Mouse (Mus musculus): ENCODE results near the gene Nf1. TPM values are rescaled to one million over a fixed set of nuclear protein-coding genes. Genes with fewer than 3 reads are reported as not detected.

Nf1 gene
- polyA plus RNA-seq, 1 experiment from 2014 or later = 6.3 TPM

DNA sequence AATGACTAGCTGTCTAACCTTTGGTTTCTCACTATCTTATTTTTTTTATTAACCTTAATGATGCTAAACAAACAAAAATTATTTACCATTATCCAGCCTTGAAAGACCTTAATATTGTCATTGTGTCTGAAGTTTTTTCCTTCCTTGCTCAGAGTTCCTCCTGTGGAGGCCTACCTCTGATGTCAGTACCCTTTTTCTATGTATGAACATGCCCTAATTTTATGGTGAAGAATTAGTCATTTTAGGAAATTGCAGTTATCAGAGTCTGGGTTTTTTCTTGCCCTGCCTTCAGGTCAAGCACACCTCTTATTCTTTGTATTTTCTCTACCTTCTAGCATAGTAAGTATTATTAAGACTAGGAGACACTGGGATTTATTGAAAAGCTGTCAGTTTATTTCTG lies 145.2 kb downstream of the Nf1 start:
- Histone ChIP-seq H3K27ac (no peak overlapping the region), H3K27me3 (no peaks in the 10 kb centered on the region)
- ATAC-seq (ENCODE audit: borderline replicate concordance, extremely low read depth, low FRiP score, low TSS enrichment) = no peak

DNA sequence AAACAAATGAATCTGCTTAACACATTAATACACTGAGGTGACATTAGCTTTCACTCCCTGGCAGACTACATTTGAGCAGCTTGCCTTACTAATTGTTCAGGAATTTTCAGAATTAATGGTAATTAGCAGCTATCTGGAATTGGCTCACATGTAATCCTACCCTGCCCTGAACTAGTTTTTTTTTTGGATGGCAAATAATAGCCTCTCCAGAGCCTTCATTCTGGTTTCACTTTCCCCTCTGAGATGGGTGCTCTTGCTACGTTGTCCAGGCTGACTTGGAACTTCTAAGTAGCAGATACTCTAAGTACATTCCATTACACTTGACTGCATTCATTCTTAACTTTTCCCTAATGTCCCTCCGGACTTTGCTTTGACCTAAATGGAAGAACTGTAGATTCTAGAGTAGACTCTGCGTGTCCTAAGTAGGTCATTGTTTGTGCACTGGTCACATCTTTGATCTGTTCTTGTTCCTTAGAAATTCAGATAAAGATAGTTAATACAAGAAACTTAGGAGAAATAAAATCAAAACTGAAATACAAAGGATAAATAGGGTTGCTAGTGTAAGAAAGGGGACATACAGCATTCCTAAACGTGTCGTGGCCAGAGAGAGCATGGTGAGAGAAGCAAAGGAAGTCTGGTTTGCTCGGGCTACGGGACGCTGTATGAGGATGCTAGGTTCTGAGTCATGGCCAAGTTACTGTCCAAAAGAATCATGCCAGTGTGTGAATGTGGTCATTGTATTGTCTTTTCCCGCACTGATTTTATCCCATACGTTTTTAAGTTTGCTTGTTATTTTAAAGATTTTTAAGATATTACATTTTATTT lies 155.7 kb downstream of the Nf1 start:
- Histone ChIP-seq H3K36me3 (no peaks in the 10 kb centered on the region), H3K9me3 (no peaks in the 10 kb centered on the region), H3K9ac (no peak overlapping the region), H3K4me3 (no peak overlapping the region), H3K27me3 (no peaks in the 10 kb centered on the region), H3K4me2 (no peak overlapping the region), H3K4me1 (no peaks in the 10 kb centered on the region), H3K27ac (no peak overlapping the region)
- WGBS = 74% methylated on average over 10 of the region's 10 CpGs
- ATAC-seq (ENCODE audit: borderline replicate concordance, extremely low read depth, low FRiP score, low TSS enrichment) = no peak

More for the DNA sequence above, 145.2 kb downstream of the Nf1 start:
- Histone ChIP-seq H3K4me2 (no peak overlapping the region), H3K9ac (no peak overlapping the region), H3K36me3 (peaks cover 13% of the 10 kb centered on the region), H3K4me1 (peaks cover 7% of the 10 kb centered on the region), H3K9me3 (no peaks in the 10 kb centered on the region), H3K4me3 (no peak overlapping the region)

DNA sequence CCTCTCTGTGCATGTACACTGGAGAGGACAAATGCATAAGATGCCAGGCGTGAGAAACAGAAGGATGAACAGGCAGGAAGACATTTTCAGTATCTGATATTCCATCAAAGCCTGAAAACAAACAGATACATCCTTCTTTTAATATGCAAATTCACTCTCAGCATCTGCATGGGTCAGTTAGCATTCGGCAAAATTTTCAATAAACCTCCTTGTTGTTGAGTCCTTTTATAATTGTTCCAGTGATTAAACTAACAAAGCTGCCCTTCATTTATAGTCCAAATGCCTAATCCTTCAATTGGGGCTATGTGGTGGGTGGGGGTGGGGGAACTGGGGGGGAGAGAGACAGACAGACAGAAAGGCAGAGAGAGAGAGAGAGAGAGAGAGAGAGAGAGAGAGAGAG lies 163.4 kb downstream of the Nf1 start:
- Histone ChIP-seq H3K27me3 (no peaks in the 10 kb centered on the region), H3K9me3 (no peaks in the 10 kb centered on the region), H3K27ac (no peak overlapping the region), H3K9ac (no peak overlapping the region), H3K4me2 (no peak overlapping the region), H3K4me1 (no peaks in the 10 kb centered on the region), H3K36me3 (no peaks in the 10 kb centered on the region), H3K4me3 (no peak overlapping the region)
- 76% methylated on average over 2 of the region's 2 CpGs for WGBS
- ATAC-seq (ENCODE audit: borderline replicate concordance, extremely low read depth, low FRiP score, low TSS enrichment) = no peak

DNA sequence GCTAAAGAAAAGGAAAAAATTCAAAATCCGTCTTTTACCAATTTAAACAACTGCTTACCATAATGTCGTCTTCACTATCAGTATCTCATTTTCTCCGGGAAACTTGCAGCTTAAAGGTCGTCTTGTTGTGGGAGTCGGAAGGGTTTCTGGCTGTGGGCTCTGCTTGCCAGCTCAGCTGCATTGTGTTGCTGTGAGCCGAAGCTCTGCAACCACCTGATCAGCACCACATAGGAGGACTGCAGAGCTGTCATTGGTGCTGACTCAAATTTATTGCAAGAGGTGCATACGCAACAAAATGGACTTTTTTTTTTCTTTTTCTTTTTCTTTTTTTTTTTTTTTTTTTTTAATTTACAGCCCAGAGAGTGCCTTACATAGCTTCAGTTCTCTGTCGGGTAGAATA lies 164.4 kb downstream of the Nf1 start, which contains the start of gene Omg:
Gene Omg (minus strand): TSS at position 240 of the 400 bp plus-strand sequence.
- no peak within 1 kb of the TSS for H3K27ac ChIP-seq
- H3K9ac ChIP-seq = no peak within 1 kb of the TSS
- ATAC-seq (ENCODE audit: borderline replicate concordance, extremely low read depth, low FRiP score, low TSS enrichment) = no peak
- no peaks in the 10 kb centered on the region for H3K36me3 ChIP-seq
- H3K4me2 ChIP-seq = no peak within 1 kb of the TSS
- 57% methylated on average over 8 of the region's 8 CpGs for WGBS
- no peaks in the 10 kb centered on the region for H3K4me1 ChIP-seq
- no peak within 1 kb of the TSS for H3K4me3 ChIP-seq
- no peaks in the 10 kb centered on the region for H3K9me3 ChIP-seq
- H3K27me3 ChIP-seq = no peaks in the 10 kb centered on the region

DNA sequence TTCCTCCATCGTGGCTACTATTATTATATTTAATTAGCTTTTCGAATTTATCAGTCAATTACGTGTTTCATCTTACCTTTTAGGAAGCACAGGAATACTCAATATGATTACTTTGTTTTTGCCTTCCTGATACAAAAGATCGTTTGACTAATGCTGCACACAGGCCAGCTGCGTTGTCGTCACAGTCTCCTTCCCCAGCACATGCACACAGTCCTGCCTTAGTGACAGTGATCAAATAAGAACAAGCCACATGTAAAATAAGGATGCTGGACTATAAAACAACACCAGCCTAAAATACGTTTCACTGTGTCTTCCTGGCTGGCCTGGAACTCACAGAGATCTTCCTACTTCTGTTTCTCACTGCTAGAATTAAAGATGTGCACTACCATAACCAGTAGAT lies 165.0 kb downstream of the Nf1 start:
- no peak overlapping the region for H3K4me2 ChIP-seq
- 87% methylated on average over 7 of the region's 7 CpGs for WGBS
- ATAC-seq (ENCODE audit: borderline replicate concordance, extremely low read depth, low FRiP score, low TSS enrichment) = no peak
- no peaks in the 10 kb centered on the region for H3K9me3 ChIP-seq
- H3K4me3 ChIP-seq = no peak overlapping the region
- H3K9ac ChIP-seq = no peak overlapping the region
- H3K4me1 ChIP-seq = no peaks in the 10 kb centered on the region
- no peaks in the 10 kb centered on the region for H3K36me3 ChIP-seq
- H3K27ac ChIP-seq = no peak overlapping the region
- no peaks in the 10 kb centered on the region for H3K27me3 ChIP-seq

DNA sequence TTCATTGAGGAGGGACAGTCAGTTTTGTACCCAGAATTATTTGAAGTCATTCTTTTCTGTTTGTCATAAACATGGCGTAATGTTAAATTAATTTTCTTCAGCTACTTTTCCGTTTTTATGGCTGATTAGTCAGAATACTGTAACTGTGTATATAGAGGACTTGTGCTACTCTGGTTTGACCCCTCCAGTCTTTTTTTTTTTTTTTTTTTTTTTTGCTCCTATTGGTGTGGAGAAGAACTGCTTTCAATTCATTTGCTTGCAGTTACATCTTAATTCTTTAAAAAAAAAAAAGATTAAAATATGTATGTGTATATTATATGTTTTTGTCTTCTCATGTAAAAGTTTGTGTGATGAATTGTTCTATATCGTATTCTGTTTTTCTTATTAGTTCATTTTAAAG lies 172.5 kb downstream of the Nf1 start:
- no peaks in the 10 kb centered on the region for H3K27me3 ChIP-seq
- H3K9me3 ChIP-seq = no peaks in the 10 kb centered on the region
- 83% methylated on average over 3 of the region's 3 CpGs for WGBS
- H3K27ac ChIP-seq = no peak overlapping the region
- no peak overlapping the region for H3K4me2 ChIP-seq
- no peaks in the 10 kb centered on the region for H3K36me3 ChIP-seq
- 0 out of 2 replicates have a peak, but pooled peaks cover 7% of the 10 kb centered on the region for H3K4me1 ChIP-seq
- ATAC-seq (ENCODE audit: borderline replicate concordance, extremely low read depth, low FRiP score, low TSS enrichment) = no peak
- H3K4me3 ChIP-seq = no peak overlapping the region
- no peak overlapping the region for H3K9ac ChIP-seq

DNA sequence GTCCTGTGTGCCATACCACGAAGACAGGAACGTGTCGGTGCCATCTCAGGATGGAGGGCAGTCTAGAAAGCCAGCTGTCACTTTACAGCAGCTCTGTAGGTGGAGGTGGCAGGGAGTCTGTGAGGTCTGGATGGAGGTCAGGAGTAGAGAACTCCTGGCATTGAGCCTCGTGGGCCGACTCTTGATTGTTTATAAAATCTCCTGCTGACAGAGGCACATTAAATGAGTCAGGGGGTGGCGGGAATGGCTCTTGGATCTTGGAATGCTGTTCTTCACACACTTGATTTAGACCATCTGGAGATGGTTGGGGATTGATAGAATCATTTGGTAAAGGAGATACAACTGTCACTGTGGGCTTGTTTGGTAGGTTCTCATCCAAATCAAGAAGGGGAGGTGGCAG lies 175.8 kb downstream of the Nf1 start:
- no peak for ATAC-seq (ENCODE audit: borderline replicate concordance, extremely low read depth, low FRiP score, low TSS enrichment)
- Histone ChIP-seq H3K27ac (no peak overlapping the region), H3K9me3 (no peaks in the 10 kb centered on the region), H3K9ac (no peak overlapping the region), H3K4me1 (0 out of 2 replicates have a peak, but pooled peaks cover 7% of the 10 kb centered on the region), H3K4me2 (no peak overlapping the region), H3K27me3 (no peaks in the 10 kb centered on the region), H3K36me3 (no peaks in the 10 kb centered on the region), H3K4me3 (no peak overlapping the region)
- 55% methylated on average over 6 of the region's 6 CpGs for WGBS

DNA sequence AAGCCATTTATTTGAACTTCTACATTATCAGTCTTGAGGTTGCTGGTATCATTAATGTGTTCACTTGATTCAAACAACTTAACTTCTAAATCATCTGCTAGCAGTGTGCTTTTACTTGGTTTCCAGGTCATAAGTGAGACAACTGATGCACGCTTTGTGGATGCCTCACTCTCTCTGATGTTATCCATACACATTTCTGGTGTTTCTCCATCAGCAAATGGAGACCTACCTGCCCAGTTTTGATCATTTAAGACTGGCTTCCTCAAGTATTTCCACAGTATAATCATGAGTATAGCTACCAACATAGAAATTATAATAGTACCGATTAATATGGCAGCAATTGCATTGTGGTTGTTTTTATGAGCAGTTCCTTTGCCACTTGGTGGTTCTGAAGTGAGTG lies 176.3 kb downstream of the Nf1 start:
- 0 out of 2 replicates have a peak, but pooled peaks cover 7% of the 10 kb centered on the region for H3K4me1 ChIP-seq
- no peaks in the 10 kb centered on the region for H3K9me3 ChIP-seq
- no peak overlapping the region for H3K9ac ChIP-seq
- no peak overlapping the region for H3K4me3 ChIP-seq
- WGBS = 98% methylated on average over 2 of the region's 2 CpGs
- no peak for ATAC-seq (ENCODE audit: borderline replicate concordance, extremely low read depth, low FRiP score, low TSS enrichment)
- no peak overlapping the region for H3K27ac ChIP-seq
- no peak overlapping the region for H3K4me2 ChIP-seq
- H3K27me3 ChIP-seq = no peaks in the 10 kb centered on the region
- H3K36me3 ChIP-seq = no peaks in the 10 kb centered on the region

DNA sequence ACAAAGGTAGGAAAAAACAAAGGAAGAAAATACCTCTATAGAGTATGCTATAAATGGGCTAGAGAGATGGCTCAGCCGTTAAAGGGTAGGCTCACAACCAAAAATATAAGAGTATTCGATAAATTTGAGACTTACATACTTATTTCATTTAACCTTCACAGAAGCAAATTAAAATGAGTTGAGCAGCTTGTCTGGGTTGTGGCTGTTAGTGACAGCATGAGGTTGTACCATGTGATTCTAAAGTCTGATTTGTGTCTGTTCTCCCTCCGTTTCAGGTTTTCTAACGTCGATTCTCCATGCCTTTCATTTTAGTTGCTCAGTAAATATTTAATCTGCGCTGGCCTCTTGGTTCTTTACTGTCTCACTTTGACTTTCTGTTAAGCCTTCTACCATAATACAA lies 179.8 kb downstream of the Nf1 start:
- Histone ChIP-seq H3K27ac (no peak overlapping the region), H3K4me2 (no peak overlapping the region), H3K27me3 (no peaks in the 10 kb centered on the region), H3K9ac (no peak overlapping the region), H3K4me1 (0 out of 2 replicates have a peak, but pooled peaks cover 7% of the 10 kb centered on the region), H3K36me3 (no peaks in the 10 kb centered on the region), H3K4me3 (no peak overlapping the region), H3K9me3 (no peaks in the 10 kb centered on the region)
- ATAC-seq (ENCODE audit: borderline replicate concordance, extremely low read depth, low FRiP score, low TSS enrichment) = no peak
- WGBS = 72% methylated on average over 6 of the region's 6 CpGs

DNA sequence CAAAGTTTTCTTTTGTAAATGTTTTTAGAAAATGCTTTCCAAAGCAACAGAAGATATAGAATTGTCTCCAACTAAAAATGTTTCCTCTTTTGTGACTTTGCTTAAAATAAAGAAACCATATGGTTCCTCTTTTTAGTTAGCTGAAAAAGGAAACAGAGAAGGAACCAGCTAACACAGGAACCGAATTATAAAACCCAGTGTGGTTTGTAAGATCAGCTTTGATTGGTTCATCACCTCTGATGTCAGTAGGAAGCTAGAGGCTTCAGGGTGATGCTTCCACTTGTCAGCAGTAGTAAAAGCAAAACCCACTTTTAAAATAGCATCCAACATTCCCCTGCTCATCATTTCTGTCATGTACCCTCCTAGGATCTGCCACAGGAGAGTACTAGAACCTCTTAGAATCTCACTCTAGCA lies 180.4 kb downstream of the Nf1 start:
- WGBS = 75% methylated on average over 1 of the region's 1 CpGs
- H3K27me3 ChIP-seq = no peaks in the 10 kb centered on the region
- no peak for ATAC-seq (ENCODE audit: borderline replicate concordance, extremely low read depth, low FRiP score, low TSS enrichment)
- H3K9me3 ChIP-seq = no peaks in the 10 kb centered on the region
- H3K4me3 ChIP-seq = no peak overlapping the region
- 0 out of 2 replicates have a peak, but pooled peaks cover 7% of the 10 kb centered on the region for H3K4me1 ChIP-seq
- H3K9ac ChIP-seq = no peak overlapping the region
- H3K4me2 ChIP-seq = no peak overlapping the region
- H3K27ac ChIP-seq = no peak overlapping the region
- no peaks in the 10 kb centered on the region for H3K36me3 ChIP-seq

DNA sequence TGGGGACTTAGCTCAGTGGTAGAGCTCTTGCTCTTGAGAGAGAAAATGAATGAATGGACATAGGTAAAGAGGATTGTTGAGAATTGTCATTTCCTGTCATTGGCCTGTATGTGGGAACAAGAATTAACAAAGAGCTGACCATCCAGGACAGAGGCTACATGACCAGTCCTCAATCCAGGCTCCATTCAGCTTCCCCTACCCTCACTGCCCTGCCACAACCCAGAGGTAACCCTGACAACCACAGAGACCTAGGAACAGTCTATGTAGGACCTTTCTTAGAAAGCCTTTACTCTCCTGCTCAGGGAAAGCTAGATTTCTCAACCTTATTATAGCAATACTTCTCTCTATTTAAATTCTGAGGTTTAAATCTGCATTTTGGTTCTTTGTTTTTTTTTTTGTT lies 181.3 kb downstream of the Nf1 start:
- Histone ChIP-seq H3K9ac (no peak overlapping the region), H3K9me3 (no peaks in the 10 kb centered on the region), H3K4me3 (no peak overlapping the region), H3K4me1 (no peaks in the 10 kb centered on the region), H3K4me2 (no peak overlapping the region), H3K27ac (no peak overlapping the region), H3K36me3 (no peaks in the 10 kb centered on the region), H3K27me3 (no peaks in the 10 kb centered on the region)
- no peak for ATAC-seq (ENCODE audit: borderline replicate concordance, extremely low read depth, low FRiP score, low TSS enrichment)

DNA sequence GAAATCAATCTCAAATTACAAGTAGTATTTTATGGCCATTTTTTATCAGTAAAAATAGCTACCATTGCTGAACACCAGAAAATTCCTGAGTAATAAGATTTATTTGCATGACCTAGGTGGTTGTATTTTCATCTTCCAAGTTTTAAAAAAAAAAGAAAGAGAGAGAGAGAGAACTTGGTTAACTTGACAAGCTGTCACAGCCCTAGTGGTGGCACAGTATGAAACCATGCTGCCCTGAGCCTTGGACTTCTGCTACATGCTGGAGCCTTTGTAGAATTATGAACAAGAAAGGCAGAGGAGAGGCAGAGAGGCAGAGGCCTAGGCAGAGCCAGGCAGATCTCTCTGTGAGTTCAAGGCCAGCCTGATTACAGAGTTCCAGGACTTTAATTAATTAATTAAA lies 182.4 kb downstream of the Nf1 start:
- ATAC-seq (ENCODE audit: borderline replicate concordance, extremely low read depth, low FRiP score, low TSS enrichment) = no peak

More for the DNA sequence above, 182.4 kb downstream of the Nf1 start:
- Histone ChIP-seq H3K9me3 (no peaks in the 10 kb centered on the region), H3K27me3 (no peaks in the 10 kb centered on the region), H3K4me2 (no peak overlapping the region), H3K9ac (no peak overlapping the region), H3K36me3 (no peaks in the 10 kb centered on the region), H3K4me3 (no peak overlapping the region), H3K27ac (no peak overlapping the region), H3K4me1 (no peaks in the 10 kb centered on the region)
